Mouse (Mus musculus): ENCODE data around the gene Tecpr1. TPM values are rescaled to one million over a fixed set of nuclear protein-coding genes. Genes with fewer than 3 reads are reported as not detected.

Gene Tecpr1
- polyA plus RNA-seq, 1 experiment from 2014 or later: 13.2 TPM

DNA sequence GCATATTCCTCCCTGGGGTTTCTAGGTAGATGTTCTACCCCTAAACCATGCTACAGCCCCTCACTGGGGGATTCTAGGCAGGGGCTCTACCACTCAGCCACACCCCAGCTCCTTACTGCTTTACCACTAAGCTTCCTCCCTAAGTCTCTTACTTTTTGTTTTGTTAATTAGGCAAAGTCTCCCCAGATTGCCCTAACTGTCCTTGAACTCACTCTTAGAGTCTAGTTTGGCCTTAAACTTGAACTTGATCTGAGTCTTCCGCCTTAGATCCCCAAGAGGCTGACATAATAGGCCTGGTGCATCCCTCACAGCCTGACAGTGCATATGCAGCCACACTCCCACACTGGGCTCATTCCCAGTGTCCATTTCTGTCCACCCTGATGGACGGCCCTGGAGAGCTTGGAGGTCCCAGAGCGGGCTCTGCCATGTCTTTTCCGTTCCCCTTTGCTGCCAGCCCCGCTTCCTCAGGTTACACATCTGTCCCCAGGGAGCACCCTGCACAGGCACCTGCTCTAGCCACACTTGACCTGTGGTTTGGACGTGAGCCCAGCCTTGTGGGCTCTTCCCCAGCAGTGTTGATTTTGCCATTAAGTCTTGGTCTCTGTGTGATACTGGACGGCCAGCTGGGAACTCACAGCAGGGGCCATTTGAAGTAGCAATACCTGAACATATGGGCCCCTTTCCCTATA, 39.6 kb downstream of the Tecpr1 start:
- WGBS (ENCODE audit: insufficient replicate concordance): 79% methylated on average over 7 of the region's 7 CpGs
- peak; percentile 16; the same call in 1 of the 2 replicates for ATAC-seq (replicated peaks; ENCODE audit: insufficient number of reproducible peaks, low FRiP score, low TSS enrichment)
- no peak overlapping the region for H3K9ac ChIP-seq (ENCODE audit: low read depth, low read length)
- no peak overlapping the region for H3K4me3 ChIP-seq (ENCODE audit: low read depth, low read length)
- H3K9me3 ChIP-seq (replicated peaks; ENCODE audit: control insufficient read depth, low read length): no peaks in the 10 kb centered on the region
- H3K4me1 ChIP-seq (ENCODE audit: control insufficient read depth, insufficient read depth, low read length): peaks cover 12% of the 10 kb centered on the region
- H3K27ac ChIP-seq (ENCODE audit: low read depth, low read length): no peak overlapping the region
- peaks cover 5% of the 10 kb centered on the region for H3K36me3 ChIP-seq (ENCODE audit: control insufficient read depth, insufficient read depth, low read length)
- H3K4me2 ChIP-seq: no peak overlapping the region
- H3K27me3 ChIP-seq (ENCODE audit: control insufficient read depth, insufficient read depth, low read length): no peaks in the 10 kb centered on the region

DNA sequence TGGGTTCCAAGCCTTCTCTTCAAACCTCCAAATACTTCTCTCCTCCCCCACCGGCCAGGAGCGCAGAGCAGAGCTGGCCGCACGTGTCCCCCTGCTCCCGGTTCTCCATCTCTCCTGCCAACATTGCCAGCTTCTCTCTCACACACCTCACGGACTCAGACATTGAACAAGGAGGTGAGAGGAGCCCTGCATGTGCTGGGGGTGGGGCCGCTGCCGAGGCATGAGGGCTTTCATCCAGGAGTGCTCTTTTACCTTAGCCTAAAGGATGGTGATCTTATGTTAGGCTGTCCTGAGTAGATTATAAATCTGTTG, 40.2 kb downstream of the Tecpr1 start:
- 24% methylated on average over 8 of the region's 8 CpGs for WGBS (ENCODE audit: insufficient replicate concordance)
- Histone ChIP-seq H3K27me3 (ENCODE audit: control insufficient read depth, insufficient read depth, low read length) (no peaks in the 10 kb centered on the region), H3K27ac (ENCODE audit: low read depth, low read length) (no peak overlapping the region), H3K4me3 (ENCODE audit: low read depth, low read length) (no peak overlapping the region), H3K9me3 (replicated peaks; ENCODE audit: control insufficient read depth, low read length) (no peaks in the 10 kb centered on the region), H3K4me2 (peak overlapping the region; percentile 41), H3K4me1 (ENCODE audit: control insufficient read depth, insufficient read depth, low read length) (peaks cover 12% of the 10 kb centered on the region), H3K36me3 (ENCODE audit: control insufficient read depth, insufficient read depth, low read length) (peaks cover 5% of the 10 kb centered on the region), H3K9ac (ENCODE audit: low read depth, low read length) (no peak overlapping the region)
- no peak for ATAC-seq (replicated peaks; ENCODE audit: insufficient number of reproducible peaks, low FRiP score, low TSS enrichment)

DNA sequence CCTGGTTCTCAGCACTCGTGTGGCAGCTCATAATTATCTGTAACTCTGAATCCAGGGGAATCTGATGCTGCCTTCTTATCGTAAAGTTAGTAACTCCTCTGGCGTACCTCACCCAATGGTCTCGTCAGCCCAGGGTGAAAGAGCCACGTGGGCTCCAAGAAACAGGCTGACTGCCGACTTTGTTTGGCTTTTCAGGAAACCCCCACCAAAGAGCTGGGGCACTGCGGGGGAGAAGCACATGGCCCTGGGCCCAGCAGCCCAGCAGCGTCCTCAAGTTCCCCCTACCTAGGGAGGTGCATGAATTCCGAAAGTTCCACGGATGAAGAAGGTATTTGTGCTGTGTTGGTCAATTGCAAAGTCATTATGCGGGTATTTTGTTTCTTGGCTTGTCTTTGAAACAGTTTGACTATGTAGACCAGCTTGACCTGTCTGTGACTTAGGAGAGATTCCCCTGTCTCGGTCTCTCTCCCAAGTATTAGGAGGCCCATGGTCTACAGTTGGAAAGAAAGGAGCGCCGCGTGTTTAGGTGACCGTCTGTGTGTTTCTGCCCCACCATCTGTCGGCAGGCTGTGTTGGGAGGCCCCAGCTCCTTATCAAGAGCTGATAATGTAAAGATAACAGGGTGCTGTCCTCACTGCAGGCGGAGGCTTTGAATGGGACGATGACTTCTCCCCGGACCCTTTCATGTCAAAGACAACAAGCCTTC, 40.7 kb downstream of the Tecpr1 start:
- H3K27ac ChIP-seq (ENCODE audit: low read depth, low read length): no peak overlapping the region
- H3K27me3 ChIP-seq (ENCODE audit: control insufficient read depth, insufficient read depth, low read length): no peaks in the 10 kb centered on the region
- 16% methylated on average over 20 of the region's 20 CpGs for WGBS (ENCODE audit: insufficient replicate concordance)
- H3K9ac ChIP-seq (ENCODE audit: low read depth, low read length): no peak overlapping the region
- no peak for ATAC-seq (replicated peaks; ENCODE audit: insufficient number of reproducible peaks, low FRiP score, low TSS enrichment)
- H3K4me3 ChIP-seq (ENCODE audit: low read depth, low read length): no peak overlapping the region
- H3K9me3 ChIP-seq (replicated peaks; ENCODE audit: control insufficient read depth, low read length): no peaks in the 10 kb centered on the region
- peaks cover 12% of the 10 kb centered on the region for H3K4me1 ChIP-seq (ENCODE audit: control insufficient read depth, insufficient read depth, low read length)
- peak overlapping the region; percentile 41 for H3K4me2 ChIP-seq
- peaks cover 5% of the 10 kb centered on the region; the same call in 1 of the 2 replicates for H3K36me3 ChIP-seq (ENCODE audit: control insufficient read depth, insufficient read depth, low read length)

DNA sequence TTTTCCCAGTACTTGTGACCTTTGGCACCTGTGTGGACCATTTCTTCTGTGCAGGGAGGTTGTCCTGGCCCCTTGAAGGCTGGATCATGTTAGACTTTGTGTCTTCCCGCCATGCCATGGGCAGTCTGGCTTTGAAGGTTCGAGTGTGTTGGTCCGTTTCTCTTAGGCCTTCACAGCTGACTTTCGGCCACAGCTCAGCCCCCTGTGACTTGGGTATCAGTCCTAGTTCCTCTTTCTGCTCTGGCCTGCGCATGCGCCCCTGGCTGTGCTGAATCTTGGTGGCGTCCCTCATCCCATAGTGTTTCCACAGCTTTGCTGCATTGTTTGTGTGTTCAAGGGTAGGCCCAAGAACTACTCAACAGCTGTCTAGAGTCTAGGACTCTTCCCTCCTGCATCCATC, 42.2 kb downstream of the Tecpr1 start:
- WGBS (ENCODE audit: insufficient replicate concordance): 88% methylated on average over 7 of the region's 7 CpGs

DNA sequence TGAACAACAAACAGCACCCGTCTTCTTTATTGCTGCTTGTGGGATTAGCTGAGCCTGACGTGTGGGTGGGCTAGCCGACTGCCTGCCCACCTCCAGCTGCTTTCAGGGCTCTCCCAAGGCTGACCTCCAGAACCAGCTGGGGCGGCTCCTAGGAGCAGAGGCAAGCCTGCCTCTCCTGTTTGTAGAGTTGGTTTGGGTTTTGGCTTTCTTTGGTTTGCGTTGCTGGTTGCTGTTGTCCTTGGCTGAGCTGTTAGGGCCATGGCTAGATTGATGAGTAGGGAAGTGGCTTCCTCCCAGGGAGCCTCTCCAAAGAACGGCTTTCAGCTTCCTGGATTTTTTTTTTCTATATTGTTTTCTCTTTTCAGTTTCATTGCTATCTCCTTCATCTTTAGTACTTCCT, 45.2 kb downstream of the Tecpr1 start:
- ATAC-seq (replicated peaks; ENCODE audit: insufficient number of reproducible peaks, low FRiP score, low TSS enrichment): no peak
- 61% methylated on average over 6 of the region's 6 CpGs for WGBS (ENCODE audit: insufficient replicate concordance)
- Histone ChIP-seq H3K36me3 (ENCODE audit: control insufficient read depth, insufficient read depth, low read length) (peaks cover 28% of the 10 kb centered on the region), H3K4me2 (no peak overlapping the region), H3K9me3 (replicated peaks; ENCODE audit: control insufficient read depth, low read length) (no peaks in the 10 kb centered on the region), H3K27me3 (ENCODE audit: control insufficient read depth, insufficient read depth, low read length) (no peaks in the 10 kb centered on the region), H3K4me1 (ENCODE audit: control insufficient read depth, insufficient read depth, low read length) (peaks cover 9% of the 10 kb centered on the region), H3K27ac (ENCODE audit: low read depth, low read length) (no peak overlapping the region), H3K9ac (ENCODE audit: low read depth, low read length) (no peak overlapping the region), H3K4me3 (ENCODE audit: low read depth, low read length) (no peak overlapping the region)

More for the DNA sequence above, 42.2 kb downstream of the Tecpr1 start:
- no peak overlapping the region for H3K4me2 ChIP-seq
- no peak for ATAC-seq (replicated peaks; ENCODE audit: insufficient number of reproducible peaks, low FRiP score, low TSS enrichment)
- no peak overlapping the region for H3K9ac ChIP-seq (ENCODE audit: low read depth, low read length)
- no peaks in the 10 kb centered on the region for H3K9me3 ChIP-seq (replicated peaks; ENCODE audit: control insufficient read depth, low read length)
- H3K4me3 ChIP-seq (ENCODE audit: low read depth, low read length): no peak overlapping the region
- peaks cover 12% of the 10 kb centered on the region for H3K4me1 ChIP-seq (ENCODE audit: control insufficient read depth, insufficient read depth, low read length)
- H3K27me3 ChIP-seq (ENCODE audit: control insufficient read depth, insufficient read depth, low read length): no peaks in the 10 kb centered on the region
- peaks cover 5% of the 10 kb centered on the region for H3K36me3 ChIP-seq (ENCODE audit: control insufficient read depth, insufficient read depth, low read length)
- no peak overlapping the region for H3K27ac ChIP-seq (ENCODE audit: low read depth, low read length)

DNA sequence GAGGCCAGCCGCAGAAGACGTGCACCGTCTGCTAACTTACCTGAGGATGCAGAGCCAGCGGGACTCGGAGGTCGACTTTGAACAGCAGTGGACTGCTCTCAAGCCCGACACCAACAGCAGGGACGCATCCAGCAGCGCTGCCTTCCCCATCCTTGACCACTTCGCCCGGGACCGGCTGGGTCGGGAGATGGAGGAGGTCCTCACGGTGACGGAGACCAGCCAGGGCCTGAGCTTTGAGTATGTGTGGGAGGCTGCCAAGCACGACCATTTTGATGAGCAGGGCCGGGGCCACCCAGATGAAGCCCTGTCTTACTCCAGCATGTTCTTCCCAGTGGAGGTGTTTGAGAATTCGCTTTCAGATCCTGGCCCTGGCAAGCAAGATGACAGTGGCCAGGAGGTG, 49.8 kb downstream of the Tecpr1 start:
- WGBS (ENCODE audit: insufficient replicate concordance): 87% methylated on average over 18 of the region's 18 CpGs
- Histone ChIP-seq H3K27ac (ENCODE audit: low read depth, low read length) (no peak overlapping the region), H3K4me2 (no peak overlapping the region), H3K9ac (ENCODE audit: low read depth, low read length) (no peak overlapping the region), H3K27me3 (ENCODE audit: control insufficient read depth, insufficient read depth, low read length) (no peaks in the 10 kb centered on the region), H3K4me1 (ENCODE audit: control insufficient read depth, insufficient read depth, low read length) (no peaks in the 10 kb centered on the region), H3K36me3 (ENCODE audit: control insufficient read depth, insufficient read depth, low read length) (peaks cover 37% of the 10 kb centered on the region), H3K9me3 (replicated peaks; ENCODE audit: control insufficient read depth, low read length) (no peaks in the 10 kb centered on the region), H3K4me3 (ENCODE audit: low read depth, low read length) (no peak overlapping the region)
- no peak for ATAC-seq (replicated peaks; ENCODE audit: insufficient number of reproducible peaks, low FRiP score, low TSS enrichment)

DNA sequence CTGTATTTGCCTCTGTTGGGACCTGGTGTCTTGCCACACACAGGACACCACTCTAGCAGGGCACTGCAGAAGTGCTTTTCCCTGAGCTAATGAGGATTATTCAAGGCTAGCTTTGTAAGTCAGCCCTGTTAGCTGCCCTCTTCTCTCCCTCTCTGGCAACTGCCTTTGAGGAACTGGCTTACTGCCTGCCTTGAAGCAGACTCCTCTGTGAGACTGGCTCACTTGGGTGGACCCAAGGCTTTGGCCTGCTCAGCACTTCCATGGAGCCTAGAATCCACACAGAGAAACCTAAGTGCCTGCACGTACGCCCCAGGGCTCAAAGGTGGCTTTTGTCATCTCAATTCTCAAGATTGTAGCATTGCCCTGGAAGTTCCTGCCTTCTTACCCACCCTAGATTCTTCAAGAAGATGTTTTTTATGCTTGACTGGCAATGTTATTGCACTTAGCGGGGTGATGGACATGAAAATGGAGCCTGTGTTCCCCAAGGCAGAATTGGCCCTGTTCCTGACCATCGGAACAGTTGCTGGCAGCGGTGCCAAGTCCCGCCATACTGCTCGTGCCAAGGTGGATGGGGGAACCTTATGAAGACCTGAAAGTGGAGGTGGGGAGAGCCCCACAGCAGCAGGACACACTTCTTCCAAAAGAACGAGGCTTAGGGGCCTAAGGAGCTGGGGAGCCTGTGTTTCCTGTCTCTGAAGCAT, 54.0 kb downstream of the Tecpr1 start:
- Histone ChIP-seq H3K27me3 (ENCODE audit: control insufficient read depth, insufficient read depth, low read length) (no peaks in the 10 kb centered on the region), H3K4me3 (ENCODE audit: low read depth, low read length) (no peak overlapping the region), H3K36me3 (ENCODE audit: control insufficient read depth, insufficient read depth, low read length) (peaks cover 18% of the 10 kb centered on the region), H3K9me3 (replicated peaks; ENCODE audit: control insufficient read depth, low read length) (no peaks in the 10 kb centered on the region), H3K27ac (ENCODE audit: low read depth, low read length) (no peak overlapping the region), H3K9ac (ENCODE audit: low read depth, low read length) (no peak overlapping the region), H3K4me2 (no peak overlapping the region), H3K4me1 (ENCODE audit: control insufficient read depth, insufficient read depth, low read length) (no peaks in the 10 kb centered on the region)
- 92% methylated on average over 8 of the region's 8 CpGs for WGBS (ENCODE audit: insufficient replicate concordance)
- ATAC-seq (replicated peaks; ENCODE audit: insufficient number of reproducible peaks, low FRiP score, low TSS enrichment): no peak

DNA sequence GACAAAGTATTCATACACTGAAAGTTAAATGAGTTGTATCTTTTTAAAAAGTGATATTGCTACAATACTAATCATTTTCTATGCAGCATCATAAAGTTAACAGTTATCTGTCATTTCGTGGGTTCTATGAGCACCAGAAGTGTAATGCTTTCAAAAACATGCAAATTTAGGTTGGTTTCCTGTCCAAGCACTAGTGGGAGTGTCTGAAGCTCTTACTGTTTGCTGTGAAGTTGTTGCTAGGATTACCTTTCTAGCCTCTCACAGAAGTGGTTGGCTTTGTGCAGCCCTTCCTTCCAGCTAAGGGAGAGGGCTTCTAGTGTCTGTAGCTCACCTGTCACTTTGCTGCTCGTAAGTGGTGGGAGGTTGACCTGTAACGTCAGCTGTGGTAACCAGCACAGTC, 57.7 kb downstream of the Tecpr1 start:
- Histone ChIP-seq H3K4me3 (ENCODE audit: low read depth, low read length) (no peak overlapping the region), H3K4me2 (no peak overlapping the region), H3K27ac (ENCODE audit: low read depth, low read length) (no peak overlapping the region), H3K4me1 (ENCODE audit: control insufficient read depth, insufficient read depth, low read length) (no peaks in the 10 kb centered on the region), H3K9ac (ENCODE audit: low read depth, low read length) (no peak overlapping the region), H3K36me3 (ENCODE audit: control insufficient read depth, insufficient read depth, low read length) (peaks cover 3% of the 10 kb centered on the region; the same call in 1 of the 2 replicates), H3K9me3 (replicated peaks; ENCODE audit: control insufficient read depth, low read length) (no peaks in the 10 kb centered on the region), H3K27me3 (ENCODE audit: control insufficient read depth, insufficient read depth, low read length) (no peaks in the 10 kb centered on the region)
- WGBS (ENCODE audit: insufficient replicate concordance): 81% methylated on average over 3 of the region's 3 CpGs
- ATAC-seq (replicated peaks; ENCODE audit: insufficient number of reproducible peaks, low FRiP score, low TSS enrichment): no peak

Data from heart, embryonic 11.5 days (tissue).